Mouse (Mus musculus) erythroblast, embryonic 14.5 days (primary cell): ENCODE data around the gene Ajm1. TPM values are rescaled to one million over a fixed set of nuclear protein-coding genes. Genes with fewer than 3 reads are reported as not detected.

Experiments used
- H3K27me3 ChIP-seq: 2 replicates; pipeline ENCODE4 v1.6.1; 2012; ENCODE audit warnings: inconsistent platforms; ENCODE audit not compliant: control insufficient read depth
- H3K36me3 ChIP-seq: 2 replicates; pipeline ENCODE4 v1.6.1; 2012; ENCODE audit warnings: mild to moderate bottlenecking, inconsistent platforms; ENCODE audit not compliant: control insufficient read depth
- H3K4me1 ChIP-seq: 2 replicates; pipeline ENCODE4 v1.6.1; 2012; ENCODE audit warnings: inconsistent platforms; ENCODE audit not compliant: control insufficient read depth
- H3K4me3 ChIP-seq: replicated peaks from 2 replicates; pipeline ENCODE3; 2012; ENCODE audit warnings: moderate library complexity, mild to moderate bottlenecking, inconsistent platforms
- H3K9me3 ChIP-seq: 2 replicates; pipeline ENCODE4 v1.6.1; 2012; ENCODE audit warnings: low read length, inconsistent platforms, mixed read lengths; ENCODE audit not compliant: control insufficient read depth
- GATA1 ChIP-seq: IDR thresholded peaks from 2 replicates; pipeline ENCODE4 v1.6.1; 2012; ENCODE audit warnings: low read length, inconsistent platforms, mixed read lengths
- TAL1 ChIP-seq: IDR thresholded peaks from 3 replicates; pipeline ENCODE4 v1.6.1; 2012; ENCODE audit warnings: low read length, inconsistent platforms, mixed read lengths
- polyA plus RNA-seq: library from polyadenylated mRNA; stranded (reverse); fragments of >175 nt; gene quantifications from 2 replicates; pipeline ENCODE4 v1.2.3, GENCODE M21; 2012

Gene Ajm1
- polyA plus RNA-seq: 0.01 TPM in 1 of 2 replicates, not detected in the other

GRCm38 (mm10) chr2:25581294-25581864, at the start of gene Ajm1:
Gene Ajm1, minus strand, starts transcription at chr2:25581757.
- H3K4me3 ChIP-seq: no peak within 1 kb of the TSS
- peaks cover 30% of the 10 kb centered on the region for H3K4me1 ChIP-seq
- peaks cover 27% of the 10 kb centered on the region for H3K9me3 ChIP-seq
- peaks cover 33% of the 10 kb centered on the region for H3K36me3 ChIP-seq
- TF ChIP-seq GATA1 (no peak), TAL1 (no peak)
- peaks cover 51% of the 10 kb centered on the region for H3K27me3 ChIP-seq

- Histone ChIP-seq H3K4me1 (no peaks in the 10 kb centered on the region), H3K4me3 (no peak overlapping the region), H3K27me3 (peaks cover 4% of the 10 kb centered on the region), H3K9me3 (no peaks in the 10 kb centered on the region), H3K36me3 (no peaks in the 10 kb centered on the region)
- no peak for TF ChIP-seq GATA1
- no peak for TF ChIP-seq TAL1
Observed at GRCm38 (mm10) chr2:25628738-25629137, 47.2 kb upstream of the Ajm1 start.

GRCm38 (mm10) chr2:25627811-25628210, 46.3 kb upstream of the Ajm1 start, which contains the start of gene Fcna:
Gene Fcna, minus strand, starts transcription at chr2:25628030.
- Histone ChIP-seq H3K36me3 (no peaks in the 10 kb centered on the region), H3K4me1 (no peaks in the 10 kb centered on the region), H3K27me3 (peaks cover 4% of the 10 kb centered on the region), H3K9me3 (no peaks in the 10 kb centered on the region), H3K4me3 (no peak within 1 kb of the TSS)
- TF ChIP-seq GATA1 (no peak), TAL1 (no peak)

- H3K27me3 ChIP-seq: peaks cover 4% of the 10 kb centered on the region
- H3K9me3 ChIP-seq: no peaks in the 10 kb centered on the region
- TF ChIP-seq GATA1 (no peak), TAL1 (no peak)
- peaks cover 9% of the 10 kb centered on the region for H3K4me1 ChIP-seq
- no peaks in the 10 kb centered on the region for H3K36me3 ChIP-seq
- H3K4me3 ChIP-seq: no peak overlapping the region
Observed at GRCm38 (mm10) chr2:25625986-25626385, 44.4 kb upstream of the Ajm1 start.

GRCm38 (mm10) chr2:25621229-25622200, 40.0 kb upstream of the Ajm1 start, which contains the start of gene Tmem141:
Gene Tmem141, minus strand, starts transcription at chr2:25622005.
- peak within 1 kb of the TSS; percentile 58 for H3K4me3 ChIP-seq
- H3K4me1 ChIP-seq: peaks cover 9% of the 10 kb centered on the region
- no peaks in the 10 kb centered on the region for H3K36me3 ChIP-seq
- peaks cover 31% of the 10 kb centered on the region for H3K27me3 ChIP-seq
- H3K9me3 ChIP-seq: no peaks in the 10 kb centered on the region
- no peak for TF ChIP-seq TAL1
- TF ChIP-seq GATA1: no peak

GRCm38 (mm10) chr2:25620852-25621228, 39.3 kb upstream of the Ajm1 start:
- no peak for TF ChIP-seq TAL1
- Histone ChIP-seq H3K9me3 (no peaks in the 10 kb centered on the region), H3K4me3 (no peak overlapping the region), H3K27me3 (peaks cover 38% of the 10 kb centered on the region), H3K36me3 (no peaks in the 10 kb centered on the region), H3K4me1 (peaks cover 9% of the 10 kb centered on the region)

- Histone ChIP-seq H3K9me3 (no peaks in the 10 kb centered on the region), H3K4me3 (no peak overlapping the region), H3K36me3 (no peaks in the 10 kb centered on the region), H3K4me1 (peaks cover 9% of the 10 kb centered on the region), H3K27me3 (peaks cover 43% of the 10 kb centered on the region)
- no peak for TF ChIP-seq TAL1
- no peak for TF ChIP-seq GATA1
Observed at GRCm38 (mm10) chr2:25620386-25620785, 38.8 kb upstream of the Ajm1 start.

- H3K4me1 ChIP-seq: peaks cover 9% of the 10 kb centered on the region
- TF ChIP-seq GATA1 (no peak), TAL1 (no peak)
- H3K27me3 ChIP-seq: peaks cover 62% of the 10 kb centered on the region
- H3K9me3 ChIP-seq: no peaks in the 10 kb centered on the region
- no peak within 1 kb of the TSS for H3K4me3 ChIP-seq
- no peaks in the 10 kb centered on the region for H3K36me3 ChIP-seq
Observed at GRCm38 (mm10) chr2:25617578-25617977, 36.0 kb upstream of the Ajm1 start, which contains the start of gene Ccdc183. Gene Ccdc183, minus strand, starts transcription at chr2:25617678.

GRCm38 (mm10) chr2:25616398-25616797, 34.8 kb upstream of the Ajm1 start:
- H3K9me3 ChIP-seq: no peaks in the 10 kb centered on the region
- peaks cover 64% of the 10 kb centered on the region for H3K27me3 ChIP-seq
- H3K4me1 ChIP-seq: peaks cover 3% of the 10 kb centered on the region
- no peaks in the 10 kb centered on the region for H3K36me3 ChIP-seq
- TF ChIP-seq GATA1 (no peak), TAL1 (no peak)
- H3K4me3 ChIP-seq: no peak overlapping the region
